Mouse (Mus musculus) ES-E14 (cell line): ENCODE results near the gene Sema6b.

ENCODE experiments used
- HCFC1 ChIP-seq: IDR thresholded peaks from 2 replicates; pipeline ENCODE4 v1.6.1; 2012; ENCODE audit warnings: low read length, inconsistent platforms, borderline replicate concordance; ENCODE audit not compliant: insufficient read depth
- MAFK ChIP-seq: IDR thresholded peaks from 2 replicates; pipeline ENCODE4 v1.6.1; 2014; ENCODE audit warnings: mild to moderate bottlenecking, low read depth, low read length, inconsistent platforms; ENCODE audit not compliant: insufficient read depth
- ZC3H11A ChIP-seq: IDR thresholded peaks from 2 replicates; pipeline ENCODE4 v1.6.1; 2012; ENCODE audit warnings: low read depth, mild to moderate bottlenecking, inconsistent platforms, low read length, borderline replicate concordance
- ZNF384 ChIP-seq: IDR thresholded peaks from 2 replicates; pipeline ENCODE4 v1.6.1; 2012; ENCODE audit warnings: low read depth, low read length, inconsistent platforms

- no peak for TF ChIP-seq MAFK
- TF ChIP-seq ZNF384, result no peak
- TF ChIP-seq HCFC1, result no peak
- TF ChIP-seq ZC3H11A, result no peak
Observed at GRCm38 (mm10) chr17:56148790-56149618, 8.9 kb upstream of the Sema6b start.
